Mouse (Mus musculus): ENCODE measurements around the gene Gpatch8. TPM values are rescaled to one million over a fixed set of nuclear protein-coding genes. Genes with fewer than 3 reads are reported as not detected.

Gpatch8 gene
- 62.0 and 62.3 TPM in 2 replicates for polyA plus RNA-seq (2012; rRNA removed)

GRCm38 (mm10) chr11:102556031-102556715 is at the start of gene Gpatch8:
Gene Gpatch8, minus strand, starts transcription at chr11:102556392.
- TF ChIP-seq CTCF (IDR thresholded peaks at IDR 0.05; ENCODE audit: extremely low read depth, insufficient read depth, low read length) (no peak), POLR2A (IDR thresholded peaks at IDR 0.05; ENCODE audit: extremely low read depth, insufficient read depth, low read length) (peak; percentile 91)
- Histone ChIP-seq H3K4me3 (ENCODE audit: insufficient read depth, low read length) (peak within 1 kb of the TSS; percentile 89), H3K4me1 (ENCODE audit: control insufficient read depth, insufficient read depth, low read length) (peaks cover 6% of the 10 kb centered on the region; the same call in 1 of the 2 replicates), H3K27ac (ENCODE audit: insufficient read depth, low read length) (peak within 1 kb of the TSS; percentile 87)

DNA sequence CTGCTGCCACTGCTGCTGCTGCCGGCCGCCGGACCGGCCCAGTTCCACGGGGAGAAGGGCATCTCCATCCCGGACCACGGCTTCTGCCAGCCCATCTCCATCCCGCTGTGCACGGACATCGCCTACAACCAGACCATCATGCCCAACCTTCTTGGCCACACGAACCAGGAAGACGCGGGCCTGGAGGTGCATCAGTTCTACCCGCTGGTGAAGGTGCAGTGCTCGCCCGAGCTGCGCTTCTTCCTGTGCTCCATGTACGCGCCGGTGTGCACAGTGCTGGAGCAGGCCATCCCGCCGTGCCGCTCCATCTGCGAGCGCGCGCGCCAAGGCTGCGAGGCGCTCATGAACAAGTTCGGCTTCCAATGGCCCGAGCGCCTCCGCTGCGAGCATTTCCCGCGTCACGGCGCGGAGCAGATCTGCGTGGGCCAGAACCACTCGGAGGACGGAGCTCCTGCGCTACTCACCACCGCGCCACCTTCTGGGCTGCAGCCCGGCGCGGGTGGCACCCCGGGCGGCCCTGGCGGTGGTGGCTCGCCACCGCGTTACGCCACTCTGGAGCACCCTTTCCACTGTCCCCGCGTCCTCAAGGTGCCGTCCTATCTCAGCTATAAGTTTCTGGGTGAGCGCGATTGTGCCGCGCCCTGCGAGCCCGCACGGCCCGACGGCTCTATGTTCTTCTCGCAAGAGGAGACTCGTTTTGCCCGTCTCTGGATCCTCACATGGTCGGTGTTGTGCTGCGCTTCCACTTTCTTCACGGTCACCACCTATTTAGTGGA is 48.8 kb upstream of the Gpatch8 start:
- TF ChIP-seq CTCF (IDR thresholded peaks at IDR 0.05; ENCODE audit: extremely low read depth, insufficient read depth, low read length) (no peak), POLR2A (IDR thresholded peaks at IDR 0.05; ENCODE audit: extremely low read depth, insufficient read depth, low read length) (no peak)
- no peak overlapping the region; the same call in 1 of the 2 replicates for H3K27ac ChIP-seq (ENCODE audit: insufficient read depth, low read length)
- peak overlapping the region; percentile 64 for H3K4me3 ChIP-seq (ENCODE audit: insufficient read depth, low read length)

GRCm38 (mm10) chr11:102604010-102604584 is 47.9 kb upstream of the Gpatch8 start, which contains the start of gene Fzd2:
Gene Fzd2, plus strand, starts transcription at chr11:102604396.
- TF ChIP-seq POLR2A (IDR thresholded peaks at IDR 0.05; ENCODE audit: extremely low read depth, insufficient read depth, low read length) (peak; percentile 52; the same call in 1 of the 2 replicates), CTCF (IDR thresholded peaks at IDR 0.05; ENCODE audit: extremely low read depth, insufficient read depth, low read length) (no peak)
- Histone ChIP-seq H3K4me1 (ENCODE audit: control insufficient read depth, insufficient read depth, low read length) (no peaks in the 10 kb centered on the region), H3K27ac (ENCODE audit: insufficient read depth, low read length) (no peak within 1 kb of the TSS; the same call in 1 of the 2 replicates)

More for the DNA sequence above, 48.8 kb upstream of the Gpatch8 start:
- H3K4me1 ChIP-seq (ENCODE audit: control insufficient read depth, insufficient read depth, low read length), result no peaks in the 10 kb centered on the region

GRCm38 (mm10) chr11:102603496-102603850 is 47.3 kb upstream of the Gpatch8 start:
- peak overlapping the region; percentile 64; the same call in 1 of the 2 replicates for H3K4me3 ChIP-seq (ENCODE audit: insufficient read depth, low read length)
- no peak overlapping the region for H3K27ac ChIP-seq (ENCODE audit: insufficient read depth, low read length)
- TF ChIP-seq POLR2A (IDR thresholded peaks at IDR 0.05; ENCODE audit: extremely low read depth, insufficient read depth, low read length) (no peak), CTCF (IDR thresholded peaks at IDR 0.05; ENCODE audit: extremely low read depth, insufficient read depth, low read length) (no peak)
- no peaks in the 10 kb centered on the region for H3K4me1 ChIP-seq (ENCODE audit: control insufficient read depth, insufficient read depth, low read length)

More at GRCm38 (mm10) chr11:102604010-102604584, 47.9 kb upstream of the Gpatch8 start, which contains the start of gene Fzd2:
- peak within 1 kb of the TSS; percentile 64 for H3K4me3 ChIP-seq (ENCODE audit: insufficient read depth, low read length)

DNA sequence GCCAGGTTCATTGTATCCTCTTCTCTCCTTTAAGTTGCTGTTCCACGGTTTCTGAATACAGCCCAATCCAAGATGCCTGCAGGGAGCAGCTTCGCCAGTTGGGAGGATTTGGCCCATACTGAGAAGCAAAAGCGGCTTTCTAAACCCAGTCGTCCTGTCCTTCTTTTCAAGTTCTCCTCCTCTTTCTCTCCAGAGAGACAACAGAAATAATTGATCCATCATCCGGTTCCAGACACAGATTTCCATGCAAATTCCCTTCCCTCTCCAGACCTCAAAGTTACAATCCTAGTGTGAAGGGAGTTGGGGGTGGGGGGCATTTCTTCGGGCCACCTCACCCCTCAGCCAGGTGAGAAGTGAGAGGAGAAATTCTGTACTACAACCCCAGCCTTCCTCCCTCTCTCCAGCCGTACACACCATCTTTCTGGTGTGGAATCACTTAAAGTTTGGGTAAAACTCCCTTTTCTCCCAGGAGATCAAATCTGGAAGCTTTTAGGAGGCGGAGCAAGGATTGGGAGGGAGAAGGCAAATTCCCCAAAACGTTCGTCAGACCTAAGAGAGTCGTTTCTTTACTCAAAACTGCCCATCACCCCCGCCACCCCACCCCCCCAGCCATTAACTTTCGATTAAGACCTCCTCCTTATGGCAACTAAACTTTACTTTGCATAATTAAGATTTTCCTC is 46.8 kb upstream of the Gpatch8 start:
- H3K4me1 ChIP-seq (ENCODE audit: control insufficient read depth, insufficient read depth, low read length), result no peaks in the 10 kb centered on the region
- TF ChIP-seq POLR2A (IDR thresholded peaks at IDR 0.05; ENCODE audit: extremely low read depth, insufficient read depth, low read length) (no peak), CTCF (IDR thresholded peaks at IDR 0.05; ENCODE audit: extremely low read depth, insufficient read depth, low read length) (no peak)
- peak overlapping the region; percentile 64; the same call in 1 of the 2 replicates for H3K4me3 ChIP-seq (ENCODE audit: insufficient read depth, low read length)
- peak overlapping the region; percentile 68; the same call in 1 of the 2 replicates for H3K27ac ChIP-seq (ENCODE audit: insufficient read depth, low read length)

GRCm38 (mm10) chr11:102599912-102600311 is 43.7 kb upstream of the Gpatch8 start:
- Histone ChIP-seq H3K4me3 (ENCODE audit: insufficient read depth, low read length) (no peak overlapping the region), H3K27ac (ENCODE audit: insufficient read depth, low read length) (no peak overlapping the region), H3K4me1 (ENCODE audit: control insufficient read depth, insufficient read depth, low read length) (no peaks in the 10 kb centered on the region)
- no peak for TF ChIP-seq CTCF (IDR thresholded peaks at IDR 0.05; ENCODE audit: extremely low read depth, insufficient read depth, low read length)
- TF ChIP-seq POLR2A (IDR thresholded peaks at IDR 0.05; ENCODE audit: extremely low read depth, insufficient read depth, low read length), result no peak

DNA sequence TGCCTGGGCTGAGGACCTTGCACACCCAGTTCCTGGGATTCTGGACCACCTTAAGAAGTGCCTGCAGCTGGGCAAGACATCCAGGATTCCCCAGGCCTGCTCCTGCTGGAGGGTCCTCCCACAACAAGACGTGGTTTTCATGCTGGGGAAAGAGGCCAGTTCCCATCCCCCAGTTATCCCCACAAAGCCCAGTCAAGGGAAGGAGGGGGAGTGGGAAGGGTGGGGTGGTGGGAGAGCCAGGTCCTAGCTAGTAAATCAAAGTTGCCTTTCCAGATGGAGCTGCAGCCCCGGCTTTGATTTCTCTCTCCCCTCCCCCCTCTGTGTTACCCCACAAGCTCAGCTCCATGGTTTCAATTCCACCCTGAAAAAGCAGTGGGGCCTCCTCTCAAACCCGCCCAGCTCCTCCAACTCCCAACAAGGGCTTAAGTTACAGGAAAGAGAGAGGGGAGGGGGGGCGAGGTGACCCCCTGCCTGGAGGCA is 39.2 kb upstream of the Gpatch8 start:
- TF ChIP-seq CTCF (IDR thresholded peaks at IDR 0.05; ENCODE audit: extremely low read depth, insufficient read depth, low read length), result no peak
- no peak for TF ChIP-seq POLR2A (IDR thresholded peaks at IDR 0.05; ENCODE audit: extremely low read depth, insufficient read depth, low read length)
- Histone ChIP-seq H3K4me3 (ENCODE audit: insufficient read depth, low read length) (no peak overlapping the region), H3K27ac (ENCODE audit: insufficient read depth, low read length) (no peak overlapping the region), H3K4me1 (ENCODE audit: control insufficient read depth, insufficient read depth, low read length) (no peaks in the 10 kb centered on the region)

DNA sequence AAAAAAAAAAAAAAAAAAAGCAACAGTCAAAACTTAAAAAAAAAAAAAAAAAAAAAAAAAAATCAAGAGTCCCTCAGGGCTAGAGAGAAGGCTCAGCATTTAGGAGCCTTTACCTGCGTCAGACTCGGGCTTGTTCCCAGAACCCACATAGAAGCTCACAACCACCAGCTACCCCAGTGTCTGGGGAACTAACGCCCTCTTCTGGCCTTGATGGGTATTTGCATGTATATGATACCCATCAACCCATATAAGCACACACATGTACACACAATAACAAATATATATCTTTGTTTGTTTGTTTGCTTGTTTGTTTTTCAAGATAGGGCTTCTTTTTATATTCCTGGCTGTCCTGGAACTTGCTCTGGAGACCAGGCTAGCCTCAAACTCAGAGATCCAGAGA is 31.4 kb upstream of the Gpatch8 start:
- Histone ChIP-seq H3K27ac (ENCODE audit: insufficient read depth, low read length) (no peak overlapping the region), H3K4me1 (ENCODE audit: control insufficient read depth, insufficient read depth, low read length) (no peaks in the 10 kb centered on the region), H3K4me3 (ENCODE audit: insufficient read depth, low read length) (no peak overlapping the region)
- no peak for TF ChIP-seq CTCF (IDR thresholded peaks at IDR 0.05; ENCODE audit: extremely low read depth, insufficient read depth, low read length)
- TF ChIP-seq POLR2A (IDR thresholded peaks at IDR 0.05; ENCODE audit: extremely low read depth, insufficient read depth, low read length), result no peak
